Mouse (Mus musculus) kidney, postnatal 4 days (tissue): ENCODE measurements around the gene Catip.
A peak's percentile ranks its signal among the peaks of the same experiment; 100 is the strongest.
"Not testable (repeated sequence)": the region's sequence is repeated elsewhere in the genome, so short reads cannot be mapped to it uniquely, and the experiment has no call there.

Source experiments
- DNase-seq, 2 experiments: peaks; one replicate each; pipeline ENCODE4 v3.0.0; 2021; ENCODE audit warnings: mixed read lengths in 2 of 2

Catip gene

GRCm38 (mm10) chr1:74385531-74385930 is 23.6 kb downstream of the Catip start:
- no peak for DNase-seq

GRCm38 (mm10) chr1:74386363-74386713 is 24.4 kb downstream of the Catip start:
- DNase-seq, result no peak

- peak; percentile 95 to 96 for DNase-seq
These were observed 24.9 kb downstream of the Catip start for GRCm38 (mm10) chr1:74386714-74387385.

- no peak for DNase-seq
These were observed 25.6 kb downstream of the Catip start for GRCm38 (mm10) chr1:74387386-74387988.

- no peak for DNase-seq
These were observed 26.6 kb downstream of the Catip start for GRCm38 (mm10) chr1:74388398-74388920.

- peak; percentile 48 to 63 for DNase-seq
These were observed 28.0 kb downstream of the Catip start for GRCm38 (mm10) chr1:74389831-74390286.

GRCm38 (mm10) chr1:74390287-74390906 is 28.5 kb downstream of the Catip start:
- peak; percentile 78 to 84 for DNase-seq

- peak; percentile 98 to 99 for DNase-seq
These were observed 29.2 kb downstream of the Catip start, which contains the start of gene Ctdsp1 for GRCm38 (mm10) chr1:74390924-74391748. Ctdsp1 (plus strand) TSS chr1:74391509.

GRCm38 (mm10) chr1:74391844-74392441 is 30.0 kb downstream of the Catip start:
- DNase-seq, result peak; percentile 84 to 90

- peak; percentile 64 to 80 for DNase-seq
These were observed 30.6 kb downstream of the Catip start for GRCm38 (mm10) chr1:74392446-74392994.

GRCm38 (mm10) chr1:74393010-74393409 is 31.1 kb downstream of the Catip start:
- peak in 1 of 2 experiments; percentile 49 for DNase-seq

- DNase-seq, result peak in 1 of 2 experiments; percentile 11
These were observed 31.8 kb downstream of the Catip start for GRCm38 (mm10) chr1:74393697-74394096.

- no peak for DNase-seq
These were observed 32.4 kb downstream of the Catip start for GRCm38 (mm10) chr1:74394311-74394710.

- DNase-seq, result no peak
These were observed 33.0 kb downstream of the Catip start for GRCm38 (mm10) chr1:74394858-74395257.

GRCm38 (mm10) chr1:74395290-74395689 is 33.4 kb downstream of the Catip start:
- no peak for DNase-seq

- DNase-seq, result not testable (repeated sequence)
These were observed 34.7 kb downstream of the Catip start for GRCm38 (mm10) chr1:74396456-74397222.

GRCm38 (mm10) chr1:74397268-74397918 is 35.5 kb downstream of the Catip start:
- DNase-seq, result peak; percentile 99 to 100

GRCm38 (mm10) chr1:74397919-74398451 is 36.1 kb downstream of the Catip start:
- DNase-seq, result peak; percentile 84 to 88

GRCm38 (mm10) chr1:74400531-74400930 is 38.6 kb downstream of the Catip start:
- DNase-seq, result no peak

GRCm38 (mm10) chr1:74401015-74401702 is 39.3 kb downstream of the Catip start:
- no peak for DNase-seq
